Comparison of ENCODE assay signal across 9 mouse cellular contexts in the genomic region with DNA sequence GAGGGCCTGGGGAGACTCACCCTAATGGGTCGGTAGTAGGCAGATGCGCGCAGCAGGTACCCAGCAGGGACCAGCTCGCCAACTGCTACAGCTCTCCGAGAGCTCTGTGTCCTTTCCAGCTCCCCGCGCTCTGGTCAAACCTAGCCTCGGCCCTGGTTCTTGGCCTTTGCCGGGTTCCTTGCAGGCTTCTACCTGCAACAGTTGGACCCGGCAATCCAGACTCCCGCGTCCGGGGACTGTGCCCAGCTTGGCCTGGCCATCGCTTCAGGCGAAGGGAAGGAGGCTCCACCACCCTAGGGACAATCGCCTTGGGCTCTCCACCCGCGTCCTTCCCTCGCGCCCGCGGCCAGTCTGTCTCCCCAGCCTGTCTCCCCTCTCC. TPM values are rescaled to one million over a fixed set of nuclear protein-coding genes. Genes with fewer than 3 reads are reported as not detected.
DNase-seq lines count a peak whose midpoint lies in the region; ATAC-seq and TF ChIP-seq lines count a peak whose summit lies in the region.
"Had no signal": no experiment of that assay in that cellular context is flagged by ENCODE, and none has a peak within 500 bp of the region (broad histone marks: within the 10 kb centered on the region; RNA-seq: fewer than 3 reads in every experiment).

No protein-coding gene starts in this region.

- WGBS in lung, embryonic 14.5 days: 2% methylated on average over 21 of the region's 22 CpGs
- 4% methylated on average over 22 of the region's 22 CpGs for WGBS in intestine, embryonic 14.5 days
- 2% methylated on average over 22 of the region's 22 CpGs for WGBS in neural tube, embryonic 13.5 days

- DNase-seq in lung, embryonic 14.5 days: no peak
- DNase-seq in lung, adult 18-20 months: no peak
- peak; percentile 68 for DNase-seq in intestine, embryonic 14.5 days (ENCODE audit: low spot score)
- no peak for DNase-seq in layer of hippocampus, adult 11-12 months (ENCODE audit: low spot score)
- no peak for DNase-seq in gastrocnemius, postnatal 10 days
- DNase-seq in layer of hippocampus, postnatal 36 days: no peak
- DNase-seq: kidney, adult 8-10 months had no signal

- no peak overlapping the region; the same call in 1 of the 2 replicates for H3K9ac ChIP-seq in lung, embryonic 14.5 days
- H3K9ac ChIP-seq in intestine, embryonic 14.5 days (ENCODE audit: low read length): no peak overlapping the region
- H3K9ac ChIP-seq in neural tube, embryonic 13.5 days: peak overlapping the region; percentile 59; the same call in 1 of the 2 replicates

- H3K36me3 ChIP-seq in lung, embryonic 14.5 days (ENCODE audit: insufficient read depth): 0 out of 2 replicates have a peak, but pooled peaks cover 6% of the 10 kb centered on the region
- H3K36me3 ChIP-seq in intestine, embryonic 14.5 days (ENCODE audit: control insufficient read depth, insufficient read depth, low read length): peaks cover 7% of the 10 kb centered on the region; the same call in 1 of the 2 replicates
- peaks cover 20% of the 10 kb centered on the region for H3K36me3 ChIP-seq in neural tube, embryonic 13.5 days

- H3K27ac ChIP-seq in lung, embryonic 14.5 days (ENCODE audit: low read depth): no peak overlapping the region
- H3K27ac ChIP-seq in cortical plate, adult 2 months (ENCODE audit: insufficient read depth, low read length): 0 out of 2 replicates have a peak overlapping the region, but pooled peaks have one; percentile 23
- H3K27ac ChIP-seq in intestine, embryonic 14.5 days (ENCODE audit: low read depth): no peak overlapping the region
- H3K27ac ChIP-seq in neural tube, embryonic 13.5 days (replicated peaks): no peak overlapping the region

- TF ChIP-seq POLR2A in cortical plate, adult 2 months (IDR thresholded peaks at IDR 0.05; ENCODE audit: extremely low read depth, insufficient read depth, low read length): no peak

- H3K27me3 ChIP-seq in lung, embryonic 14.5 days (ENCODE audit: insufficient read depth, low read length): peaks cover 85% of the 10 kb centered on the region
- peaks cover 77% of the 10 kb centered on the region for H3K27me3 ChIP-seq in intestine, embryonic 14.5 days (replicated peaks; ENCODE audit: control insufficient read depth, insufficient read depth, low read length)
- peaks cover 81% of the 10 kb centered on the region for H3K27me3 ChIP-seq in neural tube, embryonic 13.5 days

- H3K4me3 ChIP-seq in lung, embryonic 14.5 days (ENCODE audit: low read depth, low read length): peak overlapping the region; percentile 33
- peak overlapping the region; percentile 27 for H3K4me3 ChIP-seq in cortical plate, adult 2 months (ENCODE audit: insufficient read depth, low read length)
- peak overlapping the region; percentile 27 for H3K4me3 ChIP-seq in intestine, embryonic 14.5 days (ENCODE audit: low read depth, low read length)
- H3K4me3 ChIP-seq in neural tube, embryonic 13.5 days: peak overlapping the region; percentile 32

- TF ChIP-seq CTCF in lung, embryonic 14.5 days (IDR thresholded peaks at IDR 0.05; ENCODE audit: low read depth): no peak
- no peak for TF ChIP-seq CTCF in cortical plate, adult 2 months (IDR thresholded peaks at IDR 0.05; ENCODE audit: extremely low read depth, insufficient read depth, low read length)

- H3K4me1 ChIP-seq in lung, embryonic 14.5 days (ENCODE audit: insufficient read depth): 0 out of 2 replicates have a peak, but pooled peaks cover 2% of the 10 kb centered on the region
- H3K4me1 ChIP-seq in cortical plate, adult 2 months (ENCODE audit: control insufficient read depth, insufficient read depth, low read length): no peaks in the 10 kb centered on the region; the same call in 1 of the 2 replicates
- H3K4me1 ChIP-seq in intestine, embryonic 14.5 days (replicated peaks; ENCODE audit: control insufficient read depth, insufficient read depth, low read length): peaks cover 8% of the 10 kb centered on the region
- peaks cover 32% of the 10 kb centered on the region for H3K4me1 ChIP-seq in neural tube, embryonic 13.5 days (replicated peaks)

- no peak for ATAC-seq in lung, embryonic 14.5 days (ENCODE audit: insufficient read depth)
- no peak for ATAC-seq in intestine, embryonic 14.5 days (replicated peaks; ENCODE audit: low FRiP score, low TSS enrichment, low read depth)
- ATAC-seq in neural tube, embryonic 13.5 days (ENCODE audit: low read depth): no peak

- no peaks in the 10 kb centered on the region for H3K9me3 ChIP-seq in lung, embryonic 14.5 days (ENCODE audit: low read depth, low read length)
- H3K9me3 ChIP-seq in intestine, embryonic 14.5 days (ENCODE audit: control insufficient read depth, low read length): no peaks in the 10 kb centered on the region
- no peaks in the 10 kb centered on the region for H3K9me3 ChIP-seq in neural tube, embryonic 13.5 days

- H3K4me2 ChIP-seq in lung, embryonic 14.5 days: peak overlapping the region; percentile 59
- H3K4me2 ChIP-seq in intestine, embryonic 14.5 days (ENCODE audit: low read length): peak overlapping the region; percentile 47
- peak overlapping the region; percentile 55 for H3K4me2 ChIP-seq in neural tube, embryonic 13.5 days

RNA-seq across cellular contexts. Expression of gene Grin2c, which starts 0.7 kb away (rescaled TPM):
- not detected in 2 replicates for polyA plus RNA-seq in lung, embryonic 14.5 days (2014; fragmentation: Nextera tagmentation; extraction: Ambion mirVana)
- 35.8 and 37.4 TPM in 2 replicates for polyA plus RNA-seq in cortical plate, adult 2 months (2012; rRNA removed)
- polyA plus RNA-seq in intestine, embryonic 14.5 days (2014; fragmentation: Nextera tagmentation; extraction: Ambion mirVana): not detected in 2 replicates
- 0.55 and 0.57 TPM in 2 replicates for polyA plus RNA-seq in neural tube, embryonic 13.5 days (2015; fragmentation: Nextera tagmentation; extraction: Ambion mirVana)
- under 1 TPM; 0.05 to 0.16 TPM for total RNA-seq in gastrocnemius, postnatal 10 days (2021)
- 10 to 100 TPM; 43.5 to 50.9 TPM for total RNA-seq in layer of hippocampus, postnatal 36 days (2021)

RNA-seq across cellular contexts. Expression of gene Fdxr, which starts 10.5 kb away (rescaled TPM):
- 8.8 and 10.4 TPM in 2 replicates for polyA plus RNA-seq in lung, embryonic 14.5 days (2014; fragmentation: Nextera tagmentation; extraction: Ambion mirVana)
- polyA plus RNA-seq in cortical plate, adult 2 months (2012; rRNA removed): 32.6 and 33.4 TPM in 2 replicates
- polyA plus RNA-seq in intestine, embryonic 14.5 days (2014; fragmentation: Nextera tagmentation; extraction: Ambion mirVana): 11.3 and 14.2 TPM in 2 replicates
- 19.4 and 20.4 TPM in 2 replicates for polyA plus RNA-seq in neural tube, embryonic 13.5 days (2015; fragmentation: Nextera tagmentation; extraction: Ambion mirVana)
- total RNA-seq in gastrocnemius, postnatal 10 days (2021): 1 to 10 TPM; 5.0 to 5.7 TPM
- 10 to 100 TPM; 20.9 to 24.2 TPM for total RNA-seq in layer of hippocampus, postnatal 36 days (2021)

RNA-seq across cellular contexts. Expression of gene Fads6, which starts 31.1 kb away (rescaled TPM):
- polyA plus RNA-seq in lung, embryonic 14.5 days (2014; fragmentation: Nextera tagmentation; extraction: Ambion mirVana): 0.14 and 0.18 TPM in 2 replicates
- polyA plus RNA-seq in cortical plate, adult 2 months (2012; rRNA removed): 14.0 and 15.3 TPM in 2 replicates
- polyA plus RNA-seq in intestine, embryonic 14.5 days (2014; fragmentation: Nextera tagmentation; extraction: Ambion mirVana): 1.4 and 1.6 TPM in 2 replicates
- 0.65 and 1.1 TPM in 2 replicates for polyA plus RNA-seq in neural tube, embryonic 13.5 days (2015; fragmentation: Nextera tagmentation; extraction: Ambion mirVana)
- total RNA-seq in gastrocnemius, postnatal 10 days (2021): 1 to 10 TPM in 1 of 2 experiments, under 1 TPM in 1; 0.86 to 1.1 TPM
- 10 to 100 TPM; 12.9 to 13.7 TPM for total RNA-seq in layer of hippocampus, postnatal 36 days (2021)

RNA-seq across cellular contexts. Expression of gene Otop2, which starts 40.6 kb away (rescaled TPM):
- not detected in 2 replicates for polyA plus RNA-seq in lung, embryonic 14.5 days (2014; fragmentation: Nextera tagmentation; extraction: Ambion mirVana)
- 2.2 and 3.4 TPM in 2 replicates for polyA plus RNA-seq in cortical plate, adult 2 months (2012; rRNA removed)
- not detected in 2 replicates for polyA plus RNA-seq in intestine, embryonic 14.5 days (2014; fragmentation: Nextera tagmentation; extraction: Ambion mirVana)
- not detected in 2 replicates for polyA plus RNA-seq in neural tube, embryonic 13.5 days (2015; fragmentation: Nextera tagmentation; extraction: Ambion mirVana)
- not detected for total RNA-seq in gastrocnemius, postnatal 10 days (2021)
- under 1 TPM in 1 of 2 experiments, not detected in 1; 0.52 TPM for total RNA-seq in layer of hippocampus, postnatal 36 days (2021)

RNA-seq across cellular contexts. Expression of gene Ush1g, which starts 55.5 kb away (rescaled TPM):
- polyA plus RNA-seq in lung, embryonic 14.5 days (2014; fragmentation: Nextera tagmentation; extraction: Ambion mirVana): not detected in 2 replicates
- polyA plus RNA-seq in cortical plate, adult 2 months (2012; rRNA removed): 0.40 and 0.44 TPM in 2 replicates
- polyA plus RNA-seq in intestine, embryonic 14.5 days (2014; fragmentation: Nextera tagmentation; extraction: Ambion mirVana): 0.14 TPM in 1 of 2 replicates, not detected in the other
- polyA plus RNA-seq in neural tube, embryonic 13.5 days (2015; fragmentation: Nextera tagmentation; extraction: Ambion mirVana): 0.14 and 0.18 TPM in 2 replicates
- total RNA-seq in gastrocnemius, postnatal 10 days (2021): under 1 TPM; 0.09 to 0.16 TPM
- under 1 TPM; 0.30 to 0.35 TPM for total RNA-seq in layer of hippocampus, postnatal 36 days (2021)

Comparison
In these comparisons a context has a peak if more than half of its experiments do, and no peak if none do; other contexts are left out.
1. RNA of gene Grin2c, which starts 0.7 kb away (polyA plus RNA-seq): 35.8 to 37.4 TPM in cortical plate, adult 2 months; 0.55 to 0.57 TPM in neural tube, embryonic 13.5 days, not detected in lung, embryonic 14.5 days and not detected in intestine, embryonic 14.5 days; every median in the first group is over 10 times any median in the second.
2. Peak in every context shown above with its lines, with median percentiles within 50 percentile points of each other: H3K4me2 ChIP-seq and H3K4me3 ChIP-seq.